In genomic region chr17:83165140-83165539, GRCm38 (mm10) we compare ENCODE assay signal across 30 mouse cellular contexts. TPM values are rescaled to one million over a fixed set of nuclear protein-coding genes. Genes with fewer than 3 reads are reported as not detected.
DNase-seq lines count a peak whose midpoint lies in the region; ATAC-seq and TF ChIP-seq lines count a peak whose summit lies in the region.
"Had no signal": no experiment of that assay in that cellular context is flagged by ENCODE, and none has a peak within 500 bp of the region (broad histone marks: within the 10 kb centered on the region; RNA-seq: fewer than 3 reads in every experiment).

No protein-coding gene starts in this region.

- intact Hi-C loops in heart, postnatal 25 days (cut with DNase I) = no loop called here

- H3K4me1 ChIP-seq in heart, embryonic 10.5 days = peaks cover 44% of the 10 kb centered on the region
- no peaks in the 10 kb centered on the region for H3K4me1 ChIP-seq in kidney, adult 2 months (ENCODE audit: control insufficient read depth, insufficient read depth, low read length)
- peaks cover 41% of the 10 kb centered on the region for H3K4me1 ChIP-seq in kidney, embryonic 16.5 days (ENCODE audit: insufficient read depth, low read length)
- H3K4me1 ChIP-seq in limb, embryonic 11.5 days (ENCODE audit: control insufficient read depth, insufficient read depth, low read length) = peaks cover 28% of the 10 kb centered on the region
- H3K4me1 ChIP-seq: megakaryocyte, embryonic 14.5 days had no signal

- ATAC-seq in kidney, embryonic 16.5 days (ENCODE audit: low FRiP score, low TSS enrichment) = no peak
- ATAC-seq in limb, embryonic 11.5 days (ENCODE audit: insufficient number of reproducible peaks, low FRiP score, low TSS enrichment, low read depth) = no peak
- ATAC-seq: hindbrain, embryonic 16.5 days; liver, embryonic 12.5 days; liver, postnatal 0 days; Patski had no signal

- no peak for TF ChIP-seq CTCF in kidney, adult 2 months (conservative IDR thresholded peaks at IDR 0.05; ENCODE audit: insufficient read depth, insufficient read length, low read depth, low read length)

- peaks cover 10% of the 10 kb centered on the region; the same call in 1 of the 2 replicates for H3K27me3 ChIP-seq in heart, embryonic 10.5 days (ENCODE audit: insufficient read depth, poor library complexity, severe bottlenecking)
- H3K27me3 ChIP-seq in kidney, adult 2 months (replicated peaks; ENCODE audit: control insufficient read depth, insufficient read depth, low read length) = no peaks in the 10 kb centered on the region
- H3K27me3 ChIP-seq in kidney, embryonic 16.5 days (ENCODE audit: insufficient read depth, low read length) = no peaks in the 10 kb centered on the region
- peaks cover 58% of the 10 kb centered on the region for H3K27me3 ChIP-seq in limb, embryonic 11.5 days (ENCODE audit: control insufficient read depth, insufficient read depth, low read length)
- H3K27me3 ChIP-seq: liver, embryonic 12.5 days; Patski had no signal

- H3K9ac ChIP-seq in kidney, embryonic 16.5 days (replicated peaks; ENCODE audit: low read length) = no peak overlapping the region
- H3K9ac ChIP-seq in limb, embryonic 11.5 days (ENCODE audit: low read length) = no peak overlapping the region
- H3K9ac ChIP-seq: embryonic facial prominence, embryonic 15.5 days; forebrain, embryonic 12.5 days; forebrain, postnatal 0 days; liver, embryonic 12.5 days; liver, postnatal 0 days; midbrain, embryonic 12.5 days; neural tube, embryonic 12.5 days had no signal

- H3K4me3 ChIP-seq in heart, embryonic 10.5 days = no peak overlapping the region
- no peak overlapping the region for H3K4me3 ChIP-seq in kidney, adult 2 months (ENCODE audit: insufficient read depth, low read depth, low read length)
- no peak overlapping the region for H3K4me3 ChIP-seq in kidney, embryonic 16.5 days (ENCODE audit: low read length)
- no peak overlapping the region for H3K4me3 ChIP-seq in limb, embryonic 11.5 days (ENCODE audit: low read depth, low read length)
- H3K4me3 ChIP-seq: embryonic facial prominence, embryonic 15.5 days; forebrain, embryonic 12.5 days; left cerebral cortex, adult 2 months; liver, embryonic 12.5 days; megakaryocyte, embryonic 14.5 days; midbrain, embryonic 12.5 days; myocyte; neural tube, embryonic 12.5 days had no signal

- no peak for TF ChIP-seq POLR2A in kidney, adult 2 months (IDR thresholded peaks at IDR 0.05; ENCODE audit: low read depth, low read length)

- WGBS in heart, embryonic 10.5 days = 39% methylated on average over 4 of the region's 4 CpGs
- 62% methylated on average over 4 of the region's 4 CpGs for WGBS in kidney, adult 2 months
- 55% methylated on average over 4 of the region's 4 CpGs for WGBS in kidney, embryonic 16.5 days
- 8% methylated on average over 4 of the region's 4 CpGs for WGBS in limb, embryonic 11.5 days

- H3K27ac ChIP-seq in heart, embryonic 10.5 days = peak overlapping the region; percentile 23; the same call in 1 of the 2 replicates
- H3K27ac ChIP-seq in kidney, adult 2 months (ENCODE audit: insufficient read depth, low read depth, low read length) = no peak overlapping the region
- H3K27ac ChIP-seq in kidney, embryonic 16.5 days (ENCODE audit: low read length) = no peak overlapping the region
- no peak overlapping the region for H3K27ac ChIP-seq in limb, embryonic 11.5 days (replicated peaks; ENCODE audit: low read depth, low read length)
- H3K27ac ChIP-seq: embryonic facial prominence, embryonic 15.5 days; forebrain, embryonic 12.5 days; left cerebral cortex, adult 2 months; liver, embryonic 12.5 days; midbrain, embryonic 12.5 days; neural tube, embryonic 12.5 days had no signal

- H3K9me3 ChIP-seq in heart, embryonic 10.5 days = no peaks in the 10 kb centered on the region
- no peaks in the 10 kb centered on the region for H3K9me3 ChIP-seq in kidney, embryonic 16.5 days (ENCODE audit: low read length)
- H3K9me3 ChIP-seq in limb, embryonic 11.5 days (ENCODE audit: control insufficient read depth, low read length) = no peaks in the 10 kb centered on the region
- H3K9me3 ChIP-seq: embryonic facial prominence, embryonic 15.5 days; forebrain, embryonic 12.5 days; liver, embryonic 12.5 days; megakaryocyte, embryonic 14.5 days; midbrain, embryonic 12.5 days; neural tube, embryonic 12.5 days had no signal

- H3K4me2 ChIP-seq in kidney, embryonic 16.5 days (replicated peaks; ENCODE audit: low read depth, low read length) = no peak overlapping the region
- no peak overlapping the region for H3K4me2 ChIP-seq in limb, embryonic 11.5 days (ENCODE audit: low read depth, severe bottlenecking)
- H3K4me2 ChIP-seq: embryonic facial prominence, embryonic 15.5 days; forebrain, embryonic 12.5 days; liver, embryonic 12.5 days; midbrain, embryonic 12.5 days; neural tube, embryonic 12.5 days had no signal

- no peak for DNase-seq in heart, embryonic 10.5 days (ENCODE audit: low spot score)
- DNase-seq in heart, postnatal 25 days (ENCODE audit: low spot score) = no peak
- DNase-seq in kidney, adult 2 months = peak; percentile 17
- peak; percentile 49 for DNase-seq in embryo, embryonic 11 days
- peak; percentile 43 for DNase-seq in limb, embryonic 11.5 days (ENCODE audit: low spot score)
- DNase-seq in ovary, postnatal 10 days (ENCODE audit: low spot score) = no peak
- DNase-seq: adrenal gland, postnatal 25 days; cerebellum, adult 18-20 months; cerebellum, postnatal 10 days; forebrain, postnatal 0 days; gastrocnemius, postnatal 14 days; kidney, adult 11 months; kidney, postnatal 25 days; liver, postnatal 0 days; lung, postnatal 36 days; thymus, adult 2 months; thymus, postnatal 36 days had no signal

- H3K36me3 ChIP-seq in heart, embryonic 10.5 days = no peaks in the 10 kb centered on the region
- no peaks in the 10 kb centered on the region for H3K36me3 ChIP-seq in kidney, adult 2 months (ENCODE audit: control insufficient read depth, insufficient read depth, low read length)
- no peaks in the 10 kb centered on the region for H3K36me3 ChIP-seq in kidney, embryonic 16.5 days (ENCODE audit: insufficient read depth, low read length)
- H3K36me3 ChIP-seq in limb, embryonic 11.5 days (ENCODE audit: control insufficient read depth, insufficient read depth, low read length) = no peaks in the 10 kb centered on the region
- H3K36me3 ChIP-seq: embryonic facial prominence, embryonic 15.5 days; forebrain, embryonic 12.5 days; G1E; liver, embryonic 12.5 days; midbrain, embryonic 12.5 days; neural tube, embryonic 12.5 days had no signal

RNA-seq across cellular contexts. Expression of gene Pkdcc, which starts 50.0 kb away (rescaled TPM):
- polyA plus RNA-seq in heart, embryonic 10.5 days (2016; fragmentation: Nextera tagmentation; extraction: Ambion mirVana) = 13.8 and 27.4 TPM in 2 replicates
- total RNA-seq in heart, postnatal 25 days (2021) = 10 to 100 TPM; 48.6 to 48.7 TPM
- polyA plus RNA-seq in kidney, adult 2 months (2012; rRNA removed) = 42.6 and 44.8 TPM in 2 replicates
- 29.9 and 31.6 TPM in 2 replicates for polyA plus RNA-seq in kidney, embryonic 16.5 days (2015; fragmentation: Nextera tagmentation; extraction: Ambion mirVana)
- 21.8 and 22.6 TPM in 2 replicates for polyA plus RNA-seq in limb, embryonic 11.5 days (2014; fragmentation: Nextera tagmentation; extraction: Ambion mirVana)
- total RNA-seq: G1E; hematopoietic stem cell, adult 5-6 weeks had no signal
- polyA plus RNA-seq: G1E had no signal

Comparison
In these comparisons a context has a peak if more than half of its experiments do, and no peak if none do; other contexts are left out.
1. DNase-seq: peak in kidney, adult 2 months (single experiment), embryo, embryonic 11 days (single experiment) and limb, embryonic 11.5 days (single experiment); none in heart, embryonic 10.5 days (single experiment), heart, postnatal 25 days (single experiment) and ovary, postnatal 10 days (single experiment).